Mouse (Mus musculus) heart, postnatal 0 days (tissue): ENCODE data around the gene Nkx1-1.

Experiments used
- CTCF ChIP-seq: IDR thresholded peaks from 2 replicates; pipeline ENCODE4 v1.5.1; 2016; ENCODE audit warnings: antibody characterized with exemption, control low read depth, low read depth
- EP300 ChIP-seq: IDR thresholded peaks from 2 replicates; pipeline ENCODE4 v1.6.1; 2016; ENCODE audit warnings: antibody characterized with exemption, low read depth

- TF ChIP-seq CTCF (no peak), EP300 (no peak)
Measured at GRCm38 (mm10) chr5:33400819-33401218, 33.0 kb downstream of the Nkx1-1 start.
